Mouse (Mus musculus) C2C12 (cell line): ENCODE data around the gene Mapkap1.

ENCODE experiments used
- CEBPB ChIP-seq: IDR thresholded peaks from one replicate; pipeline ENCODE4 v1.6.1; 2011; ENCODE audit warnings: low read depth, mild to moderate bottlenecking, control low read depth, moderate library complexity
- CTCF ChIP-seq: IDR thresholded peaks from one replicate; pipeline ENCODE4 v1.5.1; 2011; ENCODE audit not compliant: control insufficient read depth, insufficient read depth, insufficient read length
- MAX ChIP-seq: IDR thresholded peaks from one replicate; pipeline ENCODE4 v1.6.1; 2011; ENCODE audit warnings: mild to moderate bottlenecking, control low read depth
- MYOG ChIP-seq: IDR thresholded peaks from one replicate; pipeline ENCODE4 v1.6.1; 2011; ENCODE audit not compliant: control insufficient read depth, insufficient read length; ENCODE audit errors: extremely low read depth
- USF1 ChIP-seq: IDR thresholded peaks from one replicate; pipeline ENCODE4 v1.6.1; 2011; ENCODE audit warnings: low read depth, mild to moderate bottlenecking, control low read depth, moderate library complexity

DNA sequence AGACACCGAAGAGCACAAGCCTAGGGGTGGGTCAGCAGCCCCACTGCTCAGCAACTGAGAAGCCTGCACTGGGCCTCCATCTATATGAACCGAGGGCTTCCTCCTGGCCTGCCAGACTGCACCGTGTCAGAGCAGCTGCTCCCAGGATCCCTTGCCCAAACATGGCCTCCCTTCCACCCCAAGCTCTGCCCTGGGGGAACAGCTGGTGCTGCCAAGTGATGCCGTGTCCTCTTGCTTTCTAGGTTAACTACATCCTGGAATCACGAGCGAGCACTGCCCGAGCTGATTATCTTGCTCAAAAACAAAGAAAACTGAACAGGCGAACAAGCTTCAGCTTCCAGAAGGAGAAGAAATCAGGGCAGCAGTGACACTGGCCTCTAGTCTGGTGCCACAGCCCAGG, 216.6 kb downstream of the Mapkap1 start:
- no peak for TF ChIP-seq CTCF
- TF ChIP-seq MAX, result no peak
- no peak for TF ChIP-seq MYOG
- TF ChIP-seq USF1, result no peak
- TF ChIP-seq CEBPB, result no peak
